Mouse (Mus musculus) MEL (cell line): ENCODE results near the gene Parp8. TPM values are rescaled to one million over a fixed set of nuclear protein-coding genes. Genes with fewer than 3 reads are reported as not detected.

Experiments used
- DNase-seq: peaks from one replicate; pipeline ENCODE4 v3.0.0; 2011; ENCODE audit warnings: low read depth, low spot score
- H3K27ac ChIP-seq: 2 replicates; pipeline ENCODE4 v1.5.1; 2012; ENCODE audit warnings: low read depth, mild to moderate bottlenecking, control low read depth, low read length, moderate library complexity; ENCODE audit not compliant: control insufficient read depth
- H3K27me3 ChIP-seq, 2 experiments: fragments of 150-350 bp in 1 of 2; sonication (generic) in 1 of 2; 2 replicates each; pipeline ENCODE4 v1.6.1; 2012; ENCODE audit warnings: low read length in 2 of 2, mild to moderate bottlenecking in 2 of 2, improper control_type of control experiment in 1 of 2, moderate library complexity in 1 of 2; ENCODE audit not compliant: insufficient read depth in 2 of 2, control insufficient read depth in 1 of 2
- H3K36me3 ChIP-seq, 2 experiments: 2 replicates each; pipeline ENCODE4 v1.6.1; 2012 to 2014; ENCODE audit warnings: low read length in 2 of 2, improper control_type of control experiment in 1 of 2, inconsistent platforms in 1 of 2, mild to moderate bottlenecking in 1 of 2; ENCODE audit not compliant: insufficient read depth in 2 of 2, control insufficient read depth in 1 of 2
- H3K4me1 ChIP-seq, 2 experiments: fragments of 150-350 bp in 1 of 2; sonication (generic) in 1 of 2; 2 replicates each; pipeline ENCODE4 v1.6.1; 2012; ENCODE audit warnings: low read length in 2 of 2, improper control_type of control experiment in 1 of 2, mild to moderate bottlenecking in 1 of 2; ENCODE audit not compliant: insufficient read depth in 2 of 2, control insufficient read depth in 1 of 2
- H3K4me3 ChIP-seq, 2 experiments: fragments of 150-350 bp in 1 of 2; sonication (generic) in 1 of 2; 2 replicates each; pipeline ENCODE4 v1.5.1; 2012; ENCODE audit warnings: low read depth in 2 of 2, low read length in 2 of 2, mild to moderate bottlenecking in 2 of 2, moderate library complexity in 2 of 2, control low read depth in 1 of 2, improper control_type of control experiment in 1 of 2; ENCODE audit not compliant: control insufficient read depth in 1 of 2, insufficient read depth in 1 of 2
- H3K79me2 ChIP-seq: 2 replicates; pipeline ENCODE4 v1.6.1; 2012; ENCODE audit warnings: mild to moderate bottlenecking, low read length, moderate library complexity; ENCODE audit not compliant: control insufficient read depth, poor library complexity, insufficient read depth
- H3K9ac ChIP-seq: 2 replicates; pipeline ENCODE4 v1.6.1; 2012; ENCODE audit warnings: low read depth, mild to moderate bottlenecking, control low read depth, low read length, moderate library complexity; ENCODE audit not compliant: control insufficient read depth, poor library complexity, severe bottlenecking
- H3K9me3 ChIP-seq: fragments of 150-350 bp; sonication (generic); replicated peaks from 2 replicates; pipeline ENCODE4 v1.6.1; 2012; ENCODE audit warnings: mild to moderate bottlenecking, low read length, improper control_type of control experiment, moderate library complexity; ENCODE audit not compliant: insufficient read depth
- BHLHE40 ChIP-seq: IDR thresholded peaks from 2 replicates; pipeline ENCODE4 v1.6.1; 2012; ENCODE audit warnings: low read depth, mild to moderate bottlenecking, inconsistent platforms, low read length, improper control_type of control experiment, borderline replicate concordance
- CHD1 ChIP-seq: IDR thresholded peaks from 2 replicates; pipeline ENCODE4 v1.6.1; 2012; ENCODE audit warnings: low read depth, mild to moderate bottlenecking, inconsistent platforms, low read length, improper control_type of control experiment
- CHD2 ChIP-seq: IDR thresholded peaks from 2 replicates; pipeline ENCODE4 v1.6.1; 2011; ENCODE audit warnings: low read length, improper control_type of control experiment
- CTCF ChIP-seq, 3 experiments: IDR thresholded peaks in 2 of 3; conservative IDR thresholded peaks in 1 of 3; 2 replicates each; pipeline ENCODE4 v1.5.1; 2011 to 2012; ENCODE audit warnings: low read length in 3 of 3, low read depth in 2 of 3, mild to moderate bottlenecking in 2 of 3, improper control_type of control experiment in 1 of 3, inconsistent platforms in 1 of 3, mixed read lengths in 1 of 3, moderate library complexity in 1 of 3; ENCODE audit not compliant: control insufficient read depth in 1 of 3, insufficient read depth in 1 of 3, poor library complexity in 1 of 3, severe bottlenecking in 1 of 3
- E2F4 ChIP-seq: IDR thresholded peaks from 2 replicates; pipeline ENCODE4 v1.6.1; 2011; ENCODE audit warnings: low read depth, low read length, improper control_type of control experiment, borderline replicate concordance
- ETS1 ChIP-seq: IDR thresholded peaks from 2 replicates; pipeline ENCODE4 v1.6.1; 2012; ENCODE audit warnings: low read depth, mild to moderate bottlenecking, inconsistent platforms, low read length, improper control_type of control experiment, moderate library complexity
- GATA1 ChIP-seq: IDR thresholded peaks from 2 replicates; pipeline ENCODE4 v1.6.1; 2011; ENCODE audit warnings: low read depth, low read length, improper control_type of control experiment
- MAFK ChIP-seq: IDR thresholded peaks from 2 replicates; pipeline ENCODE4 v1.6.1; 2011; ENCODE audit warnings: low read depth, mild to moderate bottlenecking, low read length, improper control_type of control experiment, borderline replicate concordance
- MAZ ChIP-seq: IDR thresholded peaks from 2 replicates; pipeline ENCODE4 v1.6.1; 2012; ENCODE audit warnings: low read depth, mild to moderate bottlenecking, inconsistent platforms, low read length, improper control_type of control experiment
- POLR2AphosphoS2 ChIP-seq: IDR thresholded peaks from 2 replicates; pipeline ENCODE4 v1.6.1; 2011; ENCODE audit warnings: low read length, improper control_type of control experiment
- SMC3 ChIP-seq: IDR thresholded peaks from 2 replicates; pipeline ENCODE4 v1.6.1; 2011; ENCODE audit warnings: low read depth, low read length, improper control_type of control experiment
- TCF12 ChIP-seq: IDR thresholded peaks from 2 replicates; pipeline ENCODE4 v1.6.1; 2014; ENCODE audit warnings: low read depth, mild to moderate bottlenecking, inconsistent platforms, low read length, improper control_type of control experiment, moderate library complexity
- ZMIZ1 ChIP-seq: IDR thresholded peaks from 2 replicates; pipeline ENCODE4 v1.6.1; 2012; ENCODE audit warnings: low read depth, mild to moderate bottlenecking, inconsistent platforms, low read length, improper control_type of control experiment, moderate library complexity
- polyA plus RNA-seq, 2 experiments: library from polyadenylated mRNA; stranded (reverse) in 1 of 2; unstranded in 1 of 2; fragments of >175 nt in 1 of 2; fragments of >200 nt in 1 of 2; gene quantifications; 2 replicates each; pipeline versions ENCODE4 v1.2.1 to v1.2.4; 2012; ENCODE audit warnings: low replicate concordance in 2 of 2, low read depth in 1 of 2; ENCODE audit not compliant: insufficient read length in 2 of 2, insufficient read depth in 1 of 2, missing spikeins in 1 of 2
- total RNA-seq: library from RNA; depleted of rRNA; stranded (reverse); fragments of 300-350 nt; gene quantifications from 2 replicates; pipeline ENCODE4 v1.2.3, GENCODE M21; 2012

Gene Parp8
- total and polyA plus RNA-seq, 3 experiments = not detected

- no peaks in the 10 kb centered on the region for H3K4me1 ChIP-seq
- no peaks in the 10 kb centered on the region for H3K79me2 ChIP-seq
- no peak for DNase-seq
- no peak overlapping the region for H3K4me3 ChIP-seq
- no peak overlapping the region for H3K9ac ChIP-seq
- H3K27ac ChIP-seq = no peak overlapping the region
- no peaks in the 10 kb centered on the region for H3K36me3 ChIP-seq
- H3K27me3 ChIP-seq = no peaks in the 10 kb centered on the region
- no peaks in the 10 kb centered on the region for H3K9me3 ChIP-seq
- no peak for TF ChIP-seq CHD2
- no peak for TF ChIP-seq SMC3
- TF ChIP-seq GATA1 = no peak
Measured at GRCm38 (mm10) chr13:116898395-116898794, 126.9 kb downstream of the Parp8 start.

DNA sequence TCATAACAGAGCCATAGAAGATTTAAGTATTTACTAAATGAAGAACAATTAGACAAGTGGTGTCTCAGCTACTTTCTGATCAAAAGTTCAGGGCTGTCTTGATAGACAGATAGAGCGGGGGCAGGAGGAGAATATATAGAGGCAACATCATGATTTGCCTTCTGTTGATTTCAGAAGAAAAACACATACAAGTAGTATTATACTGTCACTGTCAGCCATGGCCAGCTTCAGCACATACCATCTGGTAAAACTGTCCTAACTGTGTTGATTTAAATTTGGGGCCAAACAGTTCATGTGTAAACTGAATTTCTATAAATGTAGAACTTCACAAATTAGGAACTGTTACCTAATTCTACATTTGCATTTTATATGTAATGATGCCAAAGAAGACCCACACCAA lies 127.6 kb downstream of the Parp8 start:
- Histone ChIP-seq H3K4me3 (no peak overlapping the region), H3K9ac (no peak overlapping the region)
- TF ChIP-seq BHLHE40 (no peak), MAZ (no peak), ETS1 (no peak), TCF12 (no peak), POLR2AphosphoS2 (no peak), CHD1 (no peak), MAFK (no peak), ZMIZ1 (no peak)
- TF ChIP-seq, all 39 proteins: peak for 0
- H3K27me3 ChIP-seq = no peaks in the 10 kb centered on the region
- no peaks in the 10 kb centered on the region for H3K79me2 ChIP-seq
- H3K9me3 ChIP-seq = no peaks in the 10 kb centered on the region
- DNase-seq = no peak
- no peaks in the 10 kb centered on the region for H3K36me3 ChIP-seq
- H3K4me1 ChIP-seq = no peaks in the 10 kb centered on the region
- H3K27ac ChIP-seq = no peak overlapping the region

- Histone ChIP-seq H3K27ac (no peak overlapping the region), H3K4me1 (no peaks in the 10 kb centered on the region)
Measured at GRCm38 (mm10) chr13:116884422-116884942, 140.9 kb downstream of the Parp8 start.

More at GRCm38 (mm10) chr13:116884422-116884942, 140.9 kb downstream of the Parp8 start:
- no peaks in the 10 kb centered on the region for H3K36me3 ChIP-seq
- H3K27me3 ChIP-seq = no peaks in the 10 kb centered on the region
- H3K4me3 ChIP-seq = no peak overlapping the region
- no peaks in the 10 kb centered on the region for H3K79me2 ChIP-seq
- H3K9ac ChIP-seq = no peak overlapping the region
- no peak for DNase-seq
- TF ChIP-seq CTCF (IDR thresholded peaks at IDR 0.05 in 2 of 3, conservative IDR thresholded peaks at IDR 0.05 in 1 of 3; ENCODE audit: control insufficient read depth in 1 of 3, insufficient read depth in 1 of 3, low read depth in 2 of 3, low read length in 3 of 3, poor library complexity in 1 of 3, severe bottlenecking in 1 of 3) (no peak), E2F4 (no peak), BHLHE40 (no peak)
- no peaks in the 10 kb centered on the region for H3K9me3 ChIP-seq
